Mouse (Mus musculus) embryonic facial prominence, embryonic 15.5 days (tissue): Measurements from ENCODE around the gene Ost4. TPM values are rescaled to one million over a fixed set of nuclear protein-coding genes. Genes with fewer than 3 reads are reported as not detected.

Experiments used
- ATAC-seq: fragments of 200-750 bp; cut with Nextera tagmentation; 2 replicates; pipeline ENCODE4 v1.8.0; 2017; ENCODE audit warnings: low read depth, moderate TSS enrichment; ENCODE audit not compliant: insufficient number of reproducible peaks, low FRiP score, low TSS enrichment
- H3K27ac ChIP-seq: fragments of 300-500 bp; sonication (generic); replicated peaks from 2 replicates; pipeline ENCODE4 v1.5.1; 2015; ENCODE audit warnings: mild to moderate bottlenecking, inconsistent platforms
- H3K27me3 ChIP-seq: fragments of 300-500 bp; sonication (generic); 2 replicates; pipeline ENCODE4 v1.6.1; 2015; ENCODE audit warnings: inconsistent platforms
- H3K36me3 ChIP-seq: fragments of 300-500 bp; sonication (generic); 2 replicates; pipeline ENCODE4 v1.6.1; 2015; ENCODE audit warnings: mild to moderate bottlenecking, inconsistent platforms
- H3K4me1 ChIP-seq: fragments of 300-500 bp; sonication (generic); 2 replicates; pipeline ENCODE4 v1.6.1; 2015; ENCODE audit warnings: inconsistent platforms
- H3K4me2 ChIP-seq: fragments of 300-500 bp; sonication (generic); replicated peaks from 2 replicates; pipeline ENCODE4 v1.6.1; 2015; ENCODE audit warnings: mild to moderate bottlenecking, inconsistent platforms
- H3K4me3 ChIP-seq: fragments of 300-500 bp; sonication (generic); replicated peaks from 2 replicates; pipeline ENCODE4 v1.5.1; 2015; ENCODE audit warnings: mild to moderate bottlenecking, inconsistent platforms
- H3K9ac ChIP-seq: fragments of 300-500 bp; sonication (generic); 2 replicates; pipeline ENCODE4 v1.6.1; 2015; ENCODE audit warnings: inconsistent platforms
- H3K9me3 ChIP-seq: fragments of 300-500 bp; sonication (generic); replicated peaks from 2 replicates; pipeline ENCODE4 v1.6.1; 2016; ENCODE audit warnings: inconsistent platforms
- WGBS: fragments of 180-500 bp; shearing (Covaris S2); methylation state at CpG from one replicate; pipeline ENCODE4 v1.1.7; 2015; 5-methylcytosine and 5-hydroxymethylcytosine counted together
- polyA plus RNA-seq: library from polyadenylated mRNA; unstranded; fragments of >200 nt; fragmentation: Nextera tagmentation; extraction: Ambion mirVana; gene quantifications from 2 replicates; pipeline ENCODE4 v1.2.1, GENCODE M21; 2015

The Ost4 gene
- polyA plus RNA-seq, 1 experiment from 2014 or later, result 482 TPM

- WGBS, result 83% methylated on average over 6 of the region's 6 CpGs
- Histone ChIP-seq H3K9me3 (no peaks in the 10 kb centered on the region), H3K27ac (no peak overlapping the region)
Observed at GRCm38 (mm10) chr5:30923119-30923518, 15.5 kb upstream of the Ost4 start.

GRCm38 (mm10) chr5:30922581-30923041 is 15.0 kb upstream of the Ost4 start:
- no peak for ATAC-seq
- peak overlapping the region; percentile 78 for H3K4me2 ChIP-seq

More at GRCm38 (mm10) chr5:30923119-30923518, 15.5 kb upstream of the Ost4 start:
- Histone ChIP-seq H3K4me1 (peaks cover 49% of the 10 kb centered on the region), H3K4me3 (no peak overlapping the region), H3K27me3 (no peaks in the 10 kb centered on the region), H3K4me2 (no peak overlapping the region), H3K9ac (no peak overlapping the region), H3K36me3 (peaks cover 28% of the 10 kb centered on the region)
- no peak for ATAC-seq

GRCm38 (mm10) chr5:30921256-30922033 is 13.9 kb upstream of the Ost4 start, which contains the start of gene Khk:
Gene Khk (plus strand): TSS chr5:30921431.
- peak within 1 kb of the TSS; percentile 78 for H3K4me2 ChIP-seq
- H3K9ac ChIP-seq, result peak within 1 kb of the TSS; percentile 37
- WGBS, result 2% methylated on average over 40 of the region's 40 CpGs
- ATAC-seq, result peak; percentile 82
- peaks cover 45% of the 10 kb centered on the region for H3K36me3 ChIP-seq
- H3K27ac ChIP-seq, result peak within 1 kb of the TSS; percentile 90
- H3K4me1 ChIP-seq, result peaks cover 61% of the 10 kb centered on the region
- no peaks in the 10 kb centered on the region for H3K27me3 ChIP-seq
- no peaks in the 10 kb centered on the region for H3K9me3 ChIP-seq
- peak within 1 kb of the TSS; percentile 53 for H3K4me3 ChIP-seq

More at GRCm38 (mm10) chr5:30922581-30923041, 15.0 kb upstream of the Ost4 start:
- H3K27ac ChIP-seq, result no peak overlapping the region
- 78% methylated on average over 10 of the region's 10 CpGs for WGBS
- peaks cover 33% of the 10 kb centered on the region for H3K36me3 ChIP-seq
- H3K27me3 ChIP-seq, result no peaks in the 10 kb centered on the region
- no peaks in the 10 kb centered on the region for H3K9me3 ChIP-seq
- peaks cover 50% of the 10 kb centered on the region for H3K4me1 ChIP-seq
- no peak overlapping the region for H3K9ac ChIP-seq
- no peak overlapping the region for H3K4me3 ChIP-seq

GRCm38 (mm10) chr5:30920621-30921020 is 13.0 kb upstream of the Ost4 start:
- H3K27ac ChIP-seq, result peak overlapping the region; percentile 36; the same call in 1 of the 2 replicates
- ATAC-seq, result no peak

GRCm38 (mm10) chr5:30919831-30920614 is 12.4 kb upstream of the Ost4 start:
- Histone ChIP-seq H3K27me3 (no peaks in the 10 kb centered on the region), H3K9me3 (no peaks in the 10 kb centered on the region), H3K4me2 (0 out of 2 replicates have a peak overlapping the region, but pooled peaks have one; percentile 78), H3K4me1 (peaks cover 73% of the 10 kb centered on the region), H3K27ac (peak overlapping the region; percentile 36; the same call in 1 of the 2 replicates), H3K4me3 (0 out of 2 replicates have a peak overlapping the region, but pooled peaks have one; percentile 6), H3K36me3 (peaks cover 46% of the 10 kb centered on the region), H3K9ac (no peak overlapping the region)
- ATAC-seq, result no peak
- WGBS, result 64% methylated on average over 11 of the region's 11 CpGs

More at GRCm38 (mm10) chr5:30920621-30921020, 13.0 kb upstream of the Ost4 start:
- no peaks in the 10 kb centered on the region for H3K27me3 ChIP-seq
- no peak overlapping the region for H3K9ac ChIP-seq
- H3K9me3 ChIP-seq, result no peaks in the 10 kb centered on the region
- peaks cover 68% of the 10 kb centered on the region for H3K4me1 ChIP-seq
- peak overlapping the region; percentile 6; the same call in 1 of the 2 replicates for H3K4me3 ChIP-seq
- H3K4me2 ChIP-seq, result peak overlapping the region; percentile 78; the same call in 1 of the 2 replicates
- peaks cover 46% of the 10 kb centered on the region for H3K36me3 ChIP-seq
- 65% methylated on average over 19 of the region's 19 CpGs for WGBS

GRCm38 (mm10) chr5:30918691-30919090 is 11.1 kb upstream of the Ost4 start:
- no peaks in the 10 kb centered on the region for H3K27me3 ChIP-seq
- peak overlapping the region; percentile 22; the same call in 1 of the 2 replicates for H3K27ac ChIP-seq
- H3K4me3 ChIP-seq, result no peak overlapping the region
- no peak overlapping the region for H3K4me2 ChIP-seq
- H3K9me3 ChIP-seq, result no peaks in the 10 kb centered on the region
- H3K9ac ChIP-seq, result no peak overlapping the region
- WGBS, result 63% methylated on average over 8 of the region's 8 CpGs
- peaks cover 83% of the 10 kb centered on the region for H3K4me1 ChIP-seq
- peaks cover 46% of the 10 kb centered on the region for H3K36me3 ChIP-seq
- no peak for ATAC-seq

GRCm38 (mm10) chr5:30917891-30918670 is 10.5 kb upstream of the Ost4 start:
- Histone ChIP-seq H3K9me3 (no peaks in the 10 kb centered on the region), H3K4me1 (peaks cover 81% of the 10 kb centered on the region), H3K27me3 (no peaks in the 10 kb centered on the region), H3K36me3 (peaks cover 46% of the 10 kb centered on the region), H3K9ac (no peak overlapping the region), H3K27ac (peak overlapping the region; percentile 22; the same call in 1 of the 2 replicates), H3K4me2 (no peak overlapping the region), H3K4me3 (no peak overlapping the region)
- WGBS, result 83% methylated on average over 31 of the region's 31 CpGs
- ATAC-seq, result no peak

- no peak for ATAC-seq
- Histone ChIP-seq H3K36me3 (peaks cover 43% of the 10 kb centered on the region), H3K9me3 (no peaks in the 10 kb centered on the region), H3K27me3 (no peaks in the 10 kb centered on the region), H3K4me1 (peaks cover 81% of the 10 kb centered on the region), H3K4me3 (no peak overlapping the region), H3K9ac (no peak overlapping the region), H3K4me2 (no peak overlapping the region), H3K27ac (no peak overlapping the region)
- WGBS, result 84% methylated on average over 11 of the region's 11 CpGs
Observed at GRCm38 (mm10) chr5:30917348-30917747, 9.8 kb upstream of the Ost4 start.

GRCm38 (mm10) chr5:30916841-30917240 is 9.3 kb upstream of the Ost4 start:
- Histone ChIP-seq H3K9ac (no peak overlapping the region), H3K27me3 (no peaks in the 10 kb centered on the region), H3K4me2 (no peak overlapping the region), H3K4me3 (no peak overlapping the region), H3K4me1 (peaks cover 81% of the 10 kb centered on the region), H3K36me3 (peaks cover 43% of the 10 kb centered on the region), H3K27ac (peak overlapping the region; percentile 73), H3K9me3 (no peaks in the 10 kb centered on the region)
- 91% methylated on average over 9 of the region's 9 CpGs for WGBS
- no peak for ATAC-seq

GRCm38 (mm10) chr5:30915974-30916433 is 8.4 kb upstream of the Ost4 start:
- H3K4me2 ChIP-seq, result peak overlapping the region; percentile 70
- peak overlapping the region; percentile 95 for H3K27ac ChIP-seq
- H3K9ac ChIP-seq, result peak overlapping the region; percentile 53; the same call in 1 of the 2 replicates
- peak overlapping the region; percentile 55 for H3K4me3 ChIP-seq
- peak; percentile 64 for ATAC-seq
- peaks cover 81% of the 10 kb centered on the region for H3K4me1 ChIP-seq
- peaks cover 43% of the 10 kb centered on the region for H3K36me3 ChIP-seq
- H3K27me3 ChIP-seq, result no peaks in the 10 kb centered on the region
- WGBS, result 3% methylated on average over 7 of the region's 7 CpGs
- no peaks in the 10 kb centered on the region for H3K9me3 ChIP-seq
